Mouse (Mus musculus) kidney, postnatal 10 days (tissue): ENCODE results near the gene Gm20920.
"Not testable (repeated sequence)": the region's sequence is repeated elsewhere in the genome, so short reads cannot be mapped to it uniquely, and the experiment has no call there.

Experiments
- DNase-seq: peaks from one replicate; pipeline ENCODE4 v3.0.0; 2021; ENCODE audit warnings: mixed read lengths

The Gm20920 gene

GRCm38 (mm10) chrY:51851820-51852219 lies at the start of gene Gm20920:
Gm20920 (plus strand) TSS chrY:51852120.
- DNase-seq: not testable (repeated sequence)
